Mouse (Mus musculus) layer of hippocampus, adult 6 months (tissue): ENCODE results near the gene Kpna4. TPM values are rescaled to one million over a fixed set of nuclear protein-coding genes. Genes with fewer than 3 reads are reported as not detected.

ENCODE experiments used
- long read RNA-seq, 2 experiments: library from polyadenylated mRNA; unstranded; transcript quantifications; one replicate each; pipeline ENCODE4 v2.0.0; 2019 to 2020
- polyA plus RNA-seq: library from polyadenylated mRNA; unstranded; fragments of <200 nt; fragmentation: Nextera tagmentation; gene quantifications from 2 replicates; pipeline ENCODE4 v1.2.3, GENCODE M21; 2021

Kpna4 gene
- polyA plus RNA-seq: 8.0 and 10.4 TPM in 2 replicates
- long read RNA-seq, experiment 1, full-length matches to known transcripts: 2 of 33 reads
- long read RNA-seq, experiment 1, partial matches to known transcripts: 26 of 33 reads
- long read RNA-seq, experiment 1, other reads (novel, unspliced or antisense): 5 of 33 reads
- long read RNA-seq, experiment 2, full-length matches to known transcripts: 27 of 46 reads
- long read RNA-seq, experiment 2, partial matches to known transcripts: 13 of 46 reads
- long read RNA-seq, experiment 2, other reads (novel, unspliced or antisense): 6 of 46 reads

DNA sequence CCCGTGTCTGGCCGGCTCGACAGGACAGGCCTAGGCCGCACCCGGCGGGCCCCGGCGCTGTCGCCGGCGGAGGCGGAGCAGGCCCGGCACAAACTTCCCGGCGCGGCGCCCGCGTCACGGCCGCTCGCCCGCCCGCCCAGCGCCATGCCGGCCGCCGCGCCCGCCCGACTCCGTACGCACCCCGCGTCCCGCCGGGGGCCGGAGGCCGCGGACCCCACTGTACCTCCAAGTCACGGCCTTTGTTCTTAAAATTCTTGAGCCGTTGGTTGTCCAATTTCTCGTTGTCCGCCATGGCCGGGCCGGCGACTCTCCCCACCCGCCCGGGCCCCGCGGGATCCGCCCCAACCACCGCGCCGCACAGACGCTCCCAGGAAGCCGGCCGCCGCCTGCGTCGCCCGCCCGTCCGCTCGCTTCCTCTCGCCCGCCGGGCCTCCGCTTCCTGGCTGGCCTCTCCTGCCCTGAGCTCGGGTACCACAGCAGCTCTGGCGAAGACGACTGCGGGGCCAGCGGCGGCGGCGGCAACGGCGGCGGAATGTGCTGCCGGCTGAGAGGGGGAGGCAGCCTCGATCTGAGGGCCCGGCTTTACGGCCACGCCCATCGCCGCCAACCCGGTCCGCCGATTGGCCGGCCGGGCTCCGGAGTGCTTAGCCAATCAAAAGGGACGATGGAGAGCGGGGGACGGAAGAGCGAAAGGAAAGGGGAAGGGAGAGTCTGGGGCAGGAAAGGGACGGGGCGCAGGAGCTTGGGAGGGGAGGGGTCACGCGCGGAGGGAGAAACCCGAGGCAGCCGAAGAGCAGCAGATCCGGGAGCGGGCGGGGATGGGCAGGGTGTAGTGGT, at the start of gene Kpna4:
Gene Kpna4, minus strand, starts transcription at position 605 of the 837 bp plus-strand sequence.

DNA sequence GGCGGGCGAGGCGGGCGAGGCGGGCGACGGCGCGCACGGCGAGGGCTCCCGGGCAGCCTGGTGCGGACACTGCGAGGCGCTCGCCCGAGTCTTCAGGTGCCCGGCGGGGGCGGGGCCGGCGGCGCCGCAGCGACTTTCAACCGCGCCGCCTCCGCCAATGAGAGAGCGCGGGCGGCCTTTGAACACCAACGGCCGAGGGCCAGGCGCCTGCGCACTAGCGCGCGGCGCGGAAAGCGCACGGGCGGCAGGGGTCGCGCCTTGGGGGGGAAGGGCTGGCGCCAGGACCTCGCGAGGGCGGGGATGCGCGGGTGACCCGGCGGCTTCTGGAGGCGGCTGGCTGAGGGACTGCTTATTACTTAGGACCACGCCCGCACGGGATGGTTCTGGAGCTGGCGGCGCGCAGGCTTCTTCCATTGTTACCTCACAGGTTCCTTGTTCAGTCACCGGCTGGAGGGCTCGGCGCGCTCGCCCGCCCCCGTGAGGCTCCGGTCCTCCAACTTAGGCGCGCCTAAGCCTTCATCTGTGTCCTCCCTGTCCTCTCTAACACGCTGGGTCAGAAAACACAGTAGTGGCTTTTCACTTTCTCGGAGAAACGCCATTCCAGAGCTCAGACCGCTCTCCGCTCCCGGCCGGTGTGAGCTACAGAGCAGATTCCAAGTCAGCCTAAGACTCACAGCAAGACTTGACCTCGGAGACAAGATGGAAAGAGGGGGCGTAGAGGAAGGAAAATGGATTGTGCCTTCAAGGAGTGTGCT, 82.1 kb downstream of the Kpna4 start, which contains the start of gene Trim59:
Gene Trim59, minus strand, starts transcription at position 111 of the 755 bp plus-strand sequence.

Other genes with a start within 250 kb of the Kpna4 start
- 4.1 and 6.4 TPM in 2 replicates for gene Ift80, start 122.5 kb downstream of the Kpna4 start, polyA plus RNA-seq
- 5.8 and 7.2 TPM in 2 replicates for gene Smc4, start 122.4 kb downstream of the Kpna4 start, polyA plus RNA-seq
- 8.6 and 10.2 TPM in 2 replicates for gene Trim59, start 82.4 kb downstream of the Kpna4 start, polyA plus RNA-seq
- gene Arl14, start 95.3 kb upstream of the Kpna4 start, polyA plus RNA-seq: not detected in 2 replicates
- 15.4 and 18.2 TPM in 2 replicates for gene Ppm1l, start 189.7 kb upstream of the Kpna4 start, polyA plus RNA-seq